Mouse (Mus musculus) lung, embryonic 14.5 days (tissue): Measurements from ENCODE around the gene Tmc4. TPM values are rescaled to one million over a fixed set of nuclear protein-coding genes. Genes with fewer than 3 reads are reported as not detected.

Experiments used
- ATAC-seq: fragments of 200-750 bp; cut with Nextera tagmentation; 2 replicates; pipeline ENCODE4 v1.8.0; 2017; ENCODE audit warnings: mild to moderate bottlenecking, moderate TSS enrichment, moderate library complexity; ENCODE audit not compliant: insufficient read depth
- DNase-seq: peaks from one replicate; pipeline ENCODE4 v3.0.0-alpha.2; 2015
- H3K27ac ChIP-seq: fragments of 300-500 bp; sonication (generic); 2 replicates; pipeline ENCODE4 v1.5.1; 2014; ENCODE audit warnings: low read depth, mild to moderate bottlenecking, moderate library complexity
- H3K27me3 ChIP-seq: fragments of 300-500 bp; sonication (generic); 2 replicates; pipeline ENCODE4 v1.6.1; 2014; ENCODE audit warnings: low read length, control low read depth; ENCODE audit not compliant: insufficient read depth
- H3K36me3 ChIP-seq: fragments of 300-500 bp; sonication (generic); 2 replicates; pipeline ENCODE4 v1.6.1; 2014; ENCODE audit warnings: control low read depth; ENCODE audit not compliant: insufficient read depth
- H3K4me1 ChIP-seq: fragments of 300-500 bp; sonication (generic); 2 replicates; pipeline ENCODE4 v1.6.1; 2014; ENCODE audit warnings: antibody characterized with exemption, control low read depth; ENCODE audit not compliant: insufficient read depth
- H3K4me2 ChIP-seq: fragments of 300-500 bp; sonication (generic); 2 replicates; pipeline ENCODE4 v1.6.1; 2014; ENCODE audit warnings: mild to moderate bottlenecking
- H3K4me3 ChIP-seq: fragments of 300-500 bp; sonication (generic); 2 replicates; pipeline ENCODE4 v1.5.1; 2014; ENCODE audit warnings: low read depth, low read length
- H3K9ac ChIP-seq: fragments of 300-500 bp; sonication (generic); 2 replicates; pipeline ENCODE4 v1.6.1; 2014
- H3K9me3 ChIP-seq: fragments of 300-500 bp; sonication (generic); 2 replicates; pipeline ENCODE4 v1.6.1; 2016; ENCODE audit warnings: low read depth, low read length, control low read depth
- CTCF ChIP-seq: IDR thresholded peaks from 2 replicates; pipeline ENCODE4 v1.5.1; 2016; ENCODE audit warnings: antibody characterized with exemption, low read depth
- WGBS: fragments of 180-500 bp; shearing (Covaris S2); extraction: QIAGEN DNeasy Blood & Tissue Kit; methylation state at CpG from one replicate; pipeline ENCODE4 v1.1.7; 2014; 5-methylcytosine and 5-hydroxymethylcytosine counted together
- polyA plus RNA-seq: library from polyadenylated mRNA; unstranded; fragments of >200 nt; fragmentation: Nextera tagmentation; extraction: Ambion mirVana; gene quantifications from 2 replicates; pipeline ENCODE4 v1.2.1, GENCODE M21; 2014

Tmc4 gene
- polyA plus RNA-seq, 1 experiment from 2014 or later, result 16.1 TPM

GRCm38 (mm10) chr7:3692382-3692986, 15.1 kb upstream of the Tmc4 start, which contains the start of gene Tsen34:
Gene Tsen34 (plus strand): TSS chr7:3692863.
- peak; percentile 1; the same call in 1 of the 2 replicates for TF ChIP-seq CTCF
- Histone ChIP-seq H3K9me3 (no peaks in the 10 kb centered on the region), H3K27ac (peak within 1 kb of the TSS; percentile 98), H3K4me3 (peak within 1 kb of the TSS; percentile 79), H3K4me1 (peaks cover 3% of the 10 kb centered on the region; the same call in 1 of the 2 replicates), H3K4me2 (peak within 1 kb of the TSS; percentile 82), H3K36me3 (peaks cover 39% of the 10 kb centered on the region), H3K9ac (peak within 1 kb of the TSS; percentile 88), H3K27me3 (no peaks in the 10 kb centered on the region)
- DNase-seq (peak; percentile 42), ATAC-seq (peak; percentile 62)
- under 1% methylated on average over 47 of the region's 49 CpGs for WGBS

- H3K36me3 ChIP-seq, result peaks cover 35% of the 10 kb centered on the region
- peak overlapping the region; percentile 79 for H3K4me3 ChIP-seq
- peak overlapping the region; percentile 82 for H3K4me2 ChIP-seq
- H3K4me1 ChIP-seq, result peaks cover 3% of the 10 kb centered on the region; the same call in 1 of the 2 replicates
- WGBS, result 26% methylated on average over 3 of the region's 3 CpGs
- ATAC-seq (no peak), DNase-seq (no peak)
- TF ChIP-seq CTCF, result no peak
- no peaks in the 10 kb centered on the region for H3K9me3 ChIP-seq
- H3K9ac ChIP-seq, result peak overlapping the region; percentile 88
- peak overlapping the region; percentile 98 for H3K27ac ChIP-seq
- no peaks in the 10 kb centered on the region for H3K27me3 ChIP-seq
Measured at GRCm38 (mm10) chr7:3691919-3692318, 14.6 kb upstream of the Tmc4 start.

- Histone ChIP-seq H3K4me2 (no peak overlapping the region), H3K27me3 (no peaks in the 10 kb centered on the region), H3K36me3 (peaks cover 44% of the 10 kb centered on the region), H3K4me3 (no peak overlapping the region), H3K9ac (no peak overlapping the region), H3K27ac (no peak overlapping the region), H3K4me1 (no peaks in the 10 kb centered on the region), H3K9me3 (no peaks in the 10 kb centered on the region)
- ATAC-seq (no peak), DNase-seq (no peak)
- no peak for TF ChIP-seq CTCF
- 87% methylated on average over 31 of the region's 31 CpGs for WGBS
Measured at GRCm38 (mm10) chr7:3685400-3686187, 8.2 kb upstream of the Tmc4 start.

GRCm38 (mm10) chr7:3684698-3685097, 7.3 kb upstream of the Tmc4 start:
- Histone ChIP-seq H3K27me3 (no peaks in the 10 kb centered on the region), H3K4me2 (no peak overlapping the region), H3K36me3 (peaks cover 36% of the 10 kb centered on the region; the same call in 1 of the 2 replicates), H3K9me3 (no peaks in the 10 kb centered on the region), H3K4me3 (no peak overlapping the region), H3K4me1 (no peaks in the 10 kb centered on the region), H3K9ac (no peak overlapping the region), H3K27ac (no peak overlapping the region)
- DNase-seq, result no peak
- WGBS, result 87% methylated on average over 8 of the region's 8 CpGs
- TF ChIP-seq CTCF, result no peak
- ATAC-seq, result no peak

GRCm38 (mm10) chr7:3683908-3684550, 6.7 kb upstream of the Tmc4 start:
- DNase-seq (no peak), ATAC-seq (no peak)
- Histone ChIP-seq H3K27me3 (no peaks in the 10 kb centered on the region), H3K9me3 (no peaks in the 10 kb centered on the region), H3K27ac (no peak overlapping the region), H3K4me2 (no peak overlapping the region), H3K4me3 (no peak overlapping the region), H3K9ac (no peak overlapping the region), H3K4me1 (no peaks in the 10 kb centered on the region), H3K36me3 (peaks cover 39% of the 10 kb centered on the region; the same call in 1 of the 2 replicates)
- no peak for TF ChIP-seq CTCF
- 74% methylated on average over 10 of the region's 10 CpGs for WGBS

- Histone ChIP-seq H3K27me3 (no peaks in the 10 kb centered on the region), H3K4me2 (peak overlapping the region; percentile 36), H3K27ac (no peak overlapping the region), H3K4me3 (0 out of 2 replicates have a peak overlapping the region, but pooled peaks have one; percentile 19), H3K36me3 (0 out of 2 replicates have a peak, but pooled peaks cover 3% of the 10 kb centered on the region), H3K9me3 (no peaks in the 10 kb centered on the region), H3K9ac (peak overlapping the region; percentile 9; the same call in 1 of the 2 replicates), H3K4me1 (no peaks in the 10 kb centered on the region)
- TF ChIP-seq CTCF, result no peak
- DNase-seq (no peak), ATAC-seq (no peak)
- WGBS, result 75% methylated on average over 12 of the region's 12 CpGs
Measured at GRCm38 (mm10) chr7:3676371-3676770, 982 bp downstream of the Tmc4 start.

GRCm38 (mm10) chr7:3675228-3675548, 2.2 kb downstream of the Tmc4 start:
- Histone ChIP-seq H3K4me3 (no peak overlapping the region), H3K4me2 (no peak overlapping the region), H3K36me3 (0 out of 2 replicates have a peak, but pooled peaks cover 3% of the 10 kb centered on the region), H3K4me1 (no peaks in the 10 kb centered on the region), H3K27me3 (no peaks in the 10 kb centered on the region), H3K9ac (no peak overlapping the region; the same call in 1 of the 2 replicates), H3K27ac (no peak overlapping the region), H3K9me3 (no peaks in the 10 kb centered on the region)
- DNase-seq (no peak), ATAC-seq (no peak)
- no peak for TF ChIP-seq CTCF
- 70% methylated on average over 3 of the region's 3 CpGs for WGBS
